In genomic region chr10:116080841-116081240, GRCm38 (mm10) we compare ENCODE assay signal across 31 mouse cellular contexts. TPM values are rescaled to one million over a fixed set of nuclear protein-coding genes. Genes with fewer than 3 reads are reported as not detected.
A peak's percentile ranks its signal among the peaks of the same experiment; 100 is the strongest.
DNase-seq lines count a peak whose midpoint lies in the region; ATAC-seq lines count a peak whose summit lies in the region.
"Had no signal": no experiment of that assay in that cellular context is flagged by ENCODE, and none has a peak within 500 bp of the region (broad histone marks: within the 10 kb centered on the region; RNA-seq: fewer than 3 reads in every experiment).

No protein-coding gene starts in this region.

- no peaks in the 10 kb centered on the region for H3K36me3 ChIP-seq in hindbrain, embryonic 16.5 days (ENCODE audit: control insufficient read depth, insufficient read depth, low read length)
- no peaks in the 10 kb centered on the region for H3K36me3 ChIP-seq in hindbrain, embryonic 13.5 days
- H3K36me3 ChIP-seq: embryonic facial prominence, embryonic 10.5 days; embryonic facial prominence, embryonic 15.5 days; forebrain, embryonic 12.5 days; G1E; hindbrain, embryonic 10.5 days; liver, embryonic 12.5 days; neural tube, embryonic 15.5 days; stomach, embryonic 15.5 days had no signal

- H3K9me3 ChIP-seq in hindbrain, embryonic 16.5 days (ENCODE audit: control insufficient read depth, low read length) = no peaks in the 10 kb centered on the region
- no peaks in the 10 kb centered on the region for H3K9me3 ChIP-seq in hindbrain, embryonic 13.5 days
- H3K9me3 ChIP-seq: embryonic facial prominence, embryonic 10.5 days; embryonic facial prominence, embryonic 15.5 days; forebrain, embryonic 12.5 days; hindbrain, embryonic 10.5 days; liver, embryonic 12.5 days; neural tube, embryonic 15.5 days; stomach, embryonic 15.5 days had no signal

- peak; percentile 73 for DNase-seq in cerebellum, adult 11 months
- DNase-seq in cerebellum, adult 9-10 months = peak; percentile 89
- peak; percentile 75 to 77 for DNase-seq in cerebellum, postnatal 36 days
- DNase-seq in layer of hippocampus, adult 11-12 months (ENCODE audit: low spot score) = no peak
- DNase-seq: adrenal gland, adult 8-10 months; gastrocnemius, postnatal 14 days; heart, postnatal 14 days; kidney, adult 11 months; kidney, postnatal 14 days; liver, postnatal 0 days; lung, postnatal 4 days; midbrain, embryonic 14.5 days; right cerebral cortex, postnatal 25 days; thymus, postnatal 14 days had no signal

- H3K27me3 ChIP-seq in hindbrain, embryonic 16.5 days (replicated peaks; ENCODE audit: control insufficient read depth, insufficient read depth, low read length) = no peaks in the 10 kb centered on the region
- H3K27me3 ChIP-seq in hindbrain, embryonic 13.5 days = no peaks in the 10 kb centered on the region
- H3K27me3 ChIP-seq: embryonic facial prominence, embryonic 15.5 days; forebrain, embryonic 12.5 days; liver, embryonic 12.5 days; neural tube, embryonic 15.5 days; stomach, embryonic 15.5 days had no signal

- H3K9ac ChIP-seq in hindbrain, embryonic 16.5 days (ENCODE audit: low read depth, low read length) = no peak overlapping the region
- no peak overlapping the region for H3K9ac ChIP-seq in hindbrain, embryonic 13.5 days
- H3K9ac ChIP-seq: embryonic facial prominence, embryonic 15.5 days; forebrain, embryonic 12.5 days; liver, embryonic 12.5 days; liver, postnatal 0 days; neural tube, embryonic 15.5 days; stomach, embryonic 15.5 days had no signal

- ATAC-seq in hindbrain, embryonic 16.5 days = peak; percentile 47; the same call in 1 of the 2 replicates
- ATAC-seq in hindbrain, embryonic 13.5 days (ENCODE audit: low FRiP score) = no peak
- ATAC-seq in frontal cortex, adult (ENCODE audit: low TSS enrichment) = no peak
- ATAC-seq: liver, embryonic 12.5 days; liver, postnatal 0 days had no signal

- WGBS in hindbrain, embryonic 16.5 days = 89% methylated on average over 6 of the region's 6 CpGs
- 88% methylated on average over 6 of the region's 6 CpGs for WGBS in hindbrain, embryonic 13.5 days

- H3K4me3 ChIP-seq in hindbrain, embryonic 16.5 days (ENCODE audit: low read length) = no peak overlapping the region
- no peak overlapping the region for H3K4me3 ChIP-seq in hindbrain, embryonic 13.5 days
- H3K4me3 ChIP-seq: embryonic facial prominence, embryonic 10.5 days; embryonic facial prominence, embryonic 15.5 days; forebrain, embryonic 12.5 days; hindbrain, embryonic 10.5 days; layer of hippocampus, adult 2 months; left cerebral cortex, adult 2 months; liver, embryonic 12.5 days; neural tube, embryonic 15.5 days; stomach, embryonic 15.5 days had no signal

- no peak overlapping the region for H3K27ac ChIP-seq in hindbrain, embryonic 16.5 days (ENCODE audit: low read depth, low read length)
- no peak overlapping the region for H3K27ac ChIP-seq in hindbrain, embryonic 13.5 days
- H3K27ac ChIP-seq: embryonic facial prominence, embryonic 10.5 days; embryonic facial prominence, embryonic 15.5 days; forebrain, embryonic 12.5 days; hindbrain, embryonic 10.5 days; layer of hippocampus, adult 2 months; left cerebral cortex, adult 2 months; liver, embryonic 12.5 days; neural tube, embryonic 15.5 days; stomach, embryonic 15.5 days had no signal

- peaks cover 2% of the 10 kb centered on the region; the same call in 1 of the 2 replicates for H3K4me1 ChIP-seq in hindbrain, embryonic 16.5 days (ENCODE audit: control insufficient read depth, insufficient read depth, low read depth, low read length)
- peaks cover 4% of the 10 kb centered on the region; the same call in 1 of the 2 replicates for H3K4me1 ChIP-seq in hindbrain, embryonic 13.5 days (replicated peaks)
- H3K4me1 ChIP-seq: embryonic facial prominence, embryonic 10.5 days; embryonic facial prominence, embryonic 15.5 days; hindbrain, embryonic 10.5 days; liver, embryonic 12.5 days; stomach, embryonic 15.5 days had no signal

- no peak overlapping the region for H3K4me2 ChIP-seq in hindbrain, embryonic 16.5 days (ENCODE audit: low read length)
- no peak overlapping the region for H3K4me2 ChIP-seq in hindbrain, embryonic 13.5 days
- H3K4me2 ChIP-seq: embryonic facial prominence, embryonic 15.5 days; forebrain, embryonic 12.5 days; liver, embryonic 12.5 days; neural tube, embryonic 15.5 days; stomach, embryonic 15.5 days had no signal

RNA-seq across cellular contexts. Expression of gene 4933416C03Rik, which starts 32.9 kb away (rescaled TPM):
- 0.15 and 0.19 TPM in 2 replicates for polyA plus RNA-seq in hindbrain, embryonic 16.5 days (2015; fragmentation: Nextera tagmentation; extraction: Ambion mirVana)
- not detected in 2 replicates for polyA plus RNA-seq in hindbrain, embryonic 13.5 days (2015; fragmentation: Nextera tagmentation; extraction: Ambion mirVana)
- polyA plus RNA-seq: embryonic facial prominence, embryonic 10.5 days; embryonic facial prominence, embryonic 15.5 days; forebrain, embryonic 12.5 days; G1E; heart, embryonic 14.5 days; hindbrain, embryonic 10.5 days; kidney, embryonic 14.5 days; limb, embryonic 14.5 days; liver, embryonic 12.5 days; liver, postnatal 0 days; lung, embryonic 16.5 days; midbrain, embryonic 14.5 days; stomach, embryonic 15.5 days had no signal
